Mouse (Mus musculus): Measurements from ENCODE around the gene Ldlrad3. TPM values are rescaled to one million over a fixed set of nuclear protein-coding genes. Genes with fewer than 3 reads are reported as not detected.

The Ldlrad3 gene
- polyA plus RNA-seq, 1 experiment, result 18.5 TPM

GRCm38 (mm10) chr2:102014538-102015113 lies 171.6 kb downstream of the Ldlrad3 start:
- 91% methylated on average over 6 of the region's 6 CpGs for WGBS
- Histone ChIP-seq H3K4me3 (ENCODE audit: insufficient read depth, low read depth, low read length) (no peak overlapping the region), H3K36me3 (ENCODE audit: control insufficient read depth, insufficient read depth, low read length) (no peaks in the 10 kb centered on the region), H3K27ac (ENCODE audit: insufficient read depth, low read depth, low read length) (no peak overlapping the region), H3K4me1 (ENCODE audit: control insufficient read depth, insufficient read depth, low read length) (no peaks in the 10 kb centered on the region; the same call in 1 of the 2 replicates), H3K27me3 (replicated peaks; ENCODE audit: control insufficient read depth, insufficient read depth, low read length) (no peaks in the 10 kb centered on the region)
- TF ChIP-seq POLR2A (IDR thresholded peaks at IDR 0.05; ENCODE audit: low read depth, low read length) (no peak), CTCF (conservative IDR thresholded peaks at IDR 0.05; ENCODE audit: insufficient read depth, insufficient read length, low read depth, low read length) (no peak)
- no peak for DNase-seq

DNA sequence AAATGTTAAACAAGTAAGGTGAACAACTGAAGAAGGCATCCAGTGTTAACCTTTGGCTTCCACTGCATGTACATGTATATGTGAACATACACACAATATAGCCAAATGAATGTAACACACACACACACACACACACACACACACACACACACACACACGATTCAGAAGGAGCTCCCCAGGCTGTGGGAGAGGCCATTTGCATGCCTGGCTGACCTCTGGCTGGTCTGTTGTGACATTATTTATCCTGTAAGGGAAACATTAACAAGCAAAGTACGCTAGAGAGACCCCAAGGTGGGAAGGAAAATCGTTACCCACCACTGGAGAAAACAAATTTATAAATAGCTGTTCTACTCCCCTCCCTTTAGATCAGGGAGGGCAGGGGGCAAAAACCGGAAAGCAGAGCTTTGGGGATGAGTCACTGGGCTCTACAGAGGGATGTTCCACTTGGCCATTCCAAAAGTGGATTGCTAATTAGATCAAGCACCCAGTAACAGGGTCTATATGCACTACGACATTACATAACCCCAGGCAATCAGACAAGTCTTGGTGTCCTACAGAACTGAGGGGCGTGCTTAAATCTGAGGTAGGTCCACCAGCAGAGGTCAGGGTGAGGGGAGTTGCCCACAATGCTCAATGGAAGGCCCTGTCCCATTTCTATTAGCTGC lies 174.7 kb downstream of the Ldlrad3 start:
- no peak for DNase-seq
- WGBS, result 47% methylated on average over 6 of the region's 6 CpGs
- TF ChIP-seq POLR2A (IDR thresholded peaks at IDR 0.05; ENCODE audit: low read depth, low read length) (no peak), CTCF (conservative IDR thresholded peaks at IDR 0.05; ENCODE audit: insufficient read depth, insufficient read length, low read depth, low read length) (no peak)
- Histone ChIP-seq H3K36me3 (ENCODE audit: control insufficient read depth, insufficient read depth, low read length) (no peaks in the 10 kb centered on the region), H3K27me3 (replicated peaks; ENCODE audit: control insufficient read depth, insufficient read depth, low read length) (no peaks in the 10 kb centered on the region), H3K4me1 (ENCODE audit: control insufficient read depth, insufficient read depth, low read length) (no peaks in the 10 kb centered on the region; the same call in 1 of the 2 replicates), H3K27ac (ENCODE audit: insufficient read depth, low read depth, low read length) (no peak overlapping the region), H3K4me3 (ENCODE audit: insufficient read depth, low read depth, low read length) (no peak overlapping the region)

DNA sequence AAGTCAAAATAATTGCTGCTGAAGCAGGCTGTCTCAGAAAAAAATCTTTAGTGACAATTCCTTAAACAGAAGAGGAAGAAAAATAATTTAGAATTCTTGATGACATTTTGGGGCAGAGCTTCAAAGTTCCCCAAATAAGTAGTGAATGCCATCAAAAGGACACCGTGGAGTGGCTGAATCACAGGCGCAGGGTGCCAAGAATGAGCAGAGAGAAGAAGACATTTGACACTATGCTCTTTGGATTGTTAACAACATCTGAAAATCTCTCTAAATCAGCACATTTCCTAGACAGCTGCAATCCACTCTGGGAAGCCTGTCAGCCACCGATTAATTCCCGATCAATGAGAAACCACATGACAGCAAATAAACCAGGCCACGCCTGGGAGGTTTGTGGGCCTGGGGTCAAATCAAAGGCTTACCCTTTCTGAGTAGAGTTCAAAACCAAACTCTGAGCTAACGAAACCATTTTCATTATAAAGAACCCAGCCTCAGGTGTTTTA lies 176.4 kb downstream of the Ldlrad3 start:
- no peak overlapping the region for H3K4me3 ChIP-seq (ENCODE audit: insufficient read depth, low read depth, low read length)
- no peak for TF ChIP-seq CTCF (conservative IDR thresholded peaks at IDR 0.05; ENCODE audit: insufficient read depth, insufficient read length, low read depth, low read length)
- no peak for TF ChIP-seq POLR2A (IDR thresholded peaks at IDR 0.05; ENCODE audit: low read depth, low read length)
- no peaks in the 10 kb centered on the region; the same call in 1 of the 2 replicates for H3K4me1 ChIP-seq (ENCODE audit: control insufficient read depth, insufficient read depth, low read length)
- no peaks in the 10 kb centered on the region for H3K36me3 ChIP-seq (ENCODE audit: control insufficient read depth, insufficient read depth, low read length)
- no peaks in the 10 kb centered on the region for H3K27me3 ChIP-seq (replicated peaks; ENCODE audit: control insufficient read depth, insufficient read depth, low read length)
- peak; percentile 20 for DNase-seq
- WGBS, result 70% methylated on average over 6 of the region's 6 CpGs
- H3K27ac ChIP-seq (ENCODE audit: insufficient read depth, low read depth, low read length), result no peak overlapping the region

- DNase-seq, result peak; percentile 26
- 60% methylated on average over 4 of the region's 4 CpGs for WGBS
- Histone ChIP-seq H3K4me3 (ENCODE audit: insufficient read depth, low read depth, low read length) (no peak overlapping the region), H3K27ac (ENCODE audit: insufficient read depth, low read depth, low read length) (no peak overlapping the region), H3K4me1 (ENCODE audit: control insufficient read depth, insufficient read depth, low read length) (peaks cover 9% of the 10 kb centered on the region), H3K36me3 (ENCODE audit: control insufficient read depth, insufficient read depth, low read length) (no peaks in the 10 kb centered on the region), H3K27me3 (replicated peaks; ENCODE audit: control insufficient read depth, insufficient read depth, low read length) (no peaks in the 10 kb centered on the region)
- no peak for TF ChIP-seq POLR2A (IDR thresholded peaks at IDR 0.05; ENCODE audit: low read depth, low read length)
- no peak for TF ChIP-seq CTCF (conservative IDR thresholded peaks at IDR 0.05; ENCODE audit: insufficient read depth, insufficient read length, low read depth, low read length)
Measured at GRCm38 (mm10) chr2:102006143-102006542, 180.0 kb downstream of the Ldlrad3 start.

- no peak overlapping the region for H3K27ac ChIP-seq (ENCODE audit: insufficient read depth, low read depth, low read length)
- TF ChIP-seq POLR2A (IDR thresholded peaks at IDR 0.05; ENCODE audit: low read depth, low read length) (no peak), CTCF (conservative IDR thresholded peaks at IDR 0.05; ENCODE audit: insufficient read depth, insufficient read length, low read depth, low read length) (no peak)
- H3K4me3 ChIP-seq (ENCODE audit: insufficient read depth, low read depth, low read length), result no peak overlapping the region
- H3K36me3 ChIP-seq (ENCODE audit: control insufficient read depth, insufficient read depth, low read length), result no peaks in the 10 kb centered on the region
- no peaks in the 10 kb centered on the region for H3K27me3 ChIP-seq (replicated peaks; ENCODE audit: control insufficient read depth, insufficient read depth, low read length)
- H3K4me1 ChIP-seq (ENCODE audit: control insufficient read depth, insufficient read depth, low read length), result peaks cover 9% of the 10 kb centered on the region
- no peak for DNase-seq
- 75% methylated on average over 8 of the region's 8 CpGs for WGBS
Measured at GRCm38 (mm10) chr2:102005377-102006007, 180.7 kb downstream of the Ldlrad3 start.

GRCm38 (mm10) chr2:102003776-102004264 lies 182.4 kb downstream of the Ldlrad3 start:
- TF ChIP-seq POLR2A (IDR thresholded peaks at IDR 0.05; ENCODE audit: low read depth, low read length) (no peak), CTCF (conservative IDR thresholded peaks at IDR 0.05; ENCODE audit: insufficient read depth, insufficient read length, low read depth, low read length) (no peak)
- H3K27ac ChIP-seq (ENCODE audit: insufficient read depth, low read depth, low read length), result no peak overlapping the region
- no peaks in the 10 kb centered on the region for H3K36me3 ChIP-seq (ENCODE audit: control insufficient read depth, insufficient read depth, low read length)
- H3K27me3 ChIP-seq (replicated peaks; ENCODE audit: control insufficient read depth, insufficient read depth, low read length), result no peaks in the 10 kb centered on the region
- H3K4me1 ChIP-seq (ENCODE audit: control insufficient read depth, insufficient read depth, low read length), result peaks cover 9% of the 10 kb centered on the region
- no peak overlapping the region for H3K4me3 ChIP-seq (ENCODE audit: insufficient read depth, low read depth, low read length)
- DNase-seq, result no peak
- WGBS, result 66% methylated on average over 7 of the region's 7 CpGs

Data from kidney, adult 2 months (tissue).